12 mouse cellular contexts compared by ENCODE assay signal in genomic region chr19:45917856-45918255, GRCm38 (mm10).
A peak's percentile ranks its signal among the peaks of the same experiment; 100 is the strongest.
DNase-seq lines count a peak whose midpoint lies in the region; ATAC-seq and TF ChIP-seq lines count a peak whose summit lies in the region.
"Had no signal": no experiment of that assay in that cellular context is flagged by ENCODE, and none has a peak within 500 bp of the region (broad histone marks: within the 10 kb centered on the region; RNA-seq: fewer than 3 reads in every experiment).

No protein-coding gene starts in this region.

- no peak for TF ChIP-seq CTCF in forebrain, postnatal 0 days (IDR thresholded peaks at IDR 0.05; ENCODE audit: low read depth)
- TF ChIP-seq CTCF in midbrain, postnatal 0 days (IDR thresholded peaks at IDR 0.05) = no peak

- H3K4me3 ChIP-seq in forebrain, postnatal 0 days (ENCODE audit: low read depth, low read length) = no peak overlapping the region
- no peak overlapping the region for H3K4me3 ChIP-seq in forebrain, embryonic 10.5 days
- no peak overlapping the region for H3K4me3 ChIP-seq in midbrain, postnatal 0 days (ENCODE audit: low read depth, low read length)
- no peak overlapping the region for H3K4me3 ChIP-seq in kidney, embryonic 16.5 days (ENCODE audit: low read length)

- no peaks in the 10 kb centered on the region for H3K9me3 ChIP-seq in forebrain, postnatal 0 days (ENCODE audit: low read length)
- H3K9me3 ChIP-seq in forebrain, embryonic 10.5 days = no peaks in the 10 kb centered on the region
- H3K9me3 ChIP-seq in midbrain, postnatal 0 days (ENCODE audit: low read length) = no peaks in the 10 kb centered on the region
- no peaks in the 10 kb centered on the region for H3K9me3 ChIP-seq in kidney, embryonic 16.5 days (ENCODE audit: low read length)

- ATAC-seq in forebrain, postnatal 0 days = peak; percentile 76
- ATAC-seq in midbrain, postnatal 0 days (ENCODE audit: low FRiP score) = no peak
- ATAC-seq in kidney, embryonic 16.5 days (ENCODE audit: low FRiP score, low TSS enrichment) = no peak
- ATAC-seq: intestine, postnatal 0 days had no signal

- WGBS in forebrain, postnatal 0 days = 53% methylated on average over 3 of the region's 3 CpGs
- 88% methylated on average over 3 of the region's 3 CpGs for WGBS in forebrain, embryonic 10.5 days
- 58% methylated on average over 3 of the region's 3 CpGs for WGBS in midbrain, postnatal 0 days
- 71% methylated on average over 3 of the region's 3 CpGs for WGBS in kidney, embryonic 16.5 days

- H3K36me3 ChIP-seq in forebrain, postnatal 0 days (ENCODE audit: insufficient read depth) = no peaks in the 10 kb centered on the region; the same call in 1 of the 2 replicates
- peaks cover 3% of the 10 kb centered on the region; the same call in 1 of the 2 replicates for H3K36me3 ChIP-seq in forebrain, embryonic 10.5 days (replicated peaks)
- peaks cover 11% of the 10 kb centered on the region; the same call in 1 of the 2 replicates for H3K36me3 ChIP-seq in midbrain, postnatal 0 days (ENCODE audit: insufficient read depth, low read length)
- no peaks in the 10 kb centered on the region; the same call in 1 of the 2 replicates for H3K36me3 ChIP-seq in kidney, embryonic 16.5 days (ENCODE audit: insufficient read depth, low read length)

- H3K4me2 ChIP-seq in forebrain, postnatal 0 days (ENCODE audit: low read depth) = no peak overlapping the region
- H3K4me2 ChIP-seq in midbrain, postnatal 0 days (ENCODE audit: low read depth, low read length, poor library complexity, severe bottlenecking) = no peak overlapping the region
- no peak overlapping the region for H3K4me2 ChIP-seq in kidney, embryonic 16.5 days (replicated peaks; ENCODE audit: low read depth, low read length)
- H3K4me2 ChIP-seq: liver, embryonic 11.5 days had no signal

- no peak overlapping the region for H3K9ac ChIP-seq in forebrain, postnatal 0 days
- no peak overlapping the region for H3K9ac ChIP-seq in midbrain, postnatal 0 days (replicated peaks; ENCODE audit: low read length, poor library complexity, severe bottlenecking)
- no peak overlapping the region for H3K9ac ChIP-seq in kidney, embryonic 16.5 days (replicated peaks; ENCODE audit: low read length)

- H3K4me1 ChIP-seq in forebrain, postnatal 0 days (ENCODE audit: insufficient read depth) = peaks cover 12% of the 10 kb centered on the region
- H3K4me1 ChIP-seq in forebrain, embryonic 10.5 days = peaks cover 9% of the 10 kb centered on the region
- no peaks in the 10 kb centered on the region for H3K4me1 ChIP-seq in midbrain, postnatal 0 days (ENCODE audit: insufficient read depth, low read length)
- no peaks in the 10 kb centered on the region for H3K4me1 ChIP-seq in kidney, embryonic 16.5 days (ENCODE audit: insufficient read depth, low read length)

- peak; percentile 60 for DNase-seq in forebrain, postnatal 0 days
- no peak for DNase-seq in forebrain, embryonic 10.5 days (ENCODE audit: extremely low spot score, low spot score)
- peak; percentile 68 to 82 for DNase-seq in layer of hippocampus, adult 18-20 months (ENCODE audit: low spot score in 2 of 2)
- no peak for DNase-seq in layer of hippocampus, adult 9-10 months (ENCODE audit: low spot score)
- DNase-seq in frontal cortex, adult 2 months (ENCODE audit: extremely low spot score in 1 of 2, low spot score in 1 of 2) = peak; percentile 54 to 69
- peak; percentile 62 for DNase-seq in midbrain, postnatal 0 days (ENCODE audit: low spot score)
- DNase-seq in thymus, postnatal 4 days = no peak
- DNase-seq: cerebellum, postnatal 36 days; lung, postnatal 10 days had no signal

- 0 out of 2 replicates have a peak overlapping the region, but pooled peaks have one; percentile 21 for H3K27ac ChIP-seq in forebrain, postnatal 0 days (ENCODE audit: low read depth, low read length)
- H3K27ac ChIP-seq in forebrain, embryonic 10.5 days = no peak overlapping the region
- H3K27ac ChIP-seq in midbrain, postnatal 0 days (ENCODE audit: low read depth, low read length) = no peak overlapping the region
- no peak overlapping the region for H3K27ac ChIP-seq in kidney, embryonic 16.5 days (ENCODE audit: low read length)

- no peaks in the 10 kb centered on the region for H3K27me3 ChIP-seq in forebrain, postnatal 0 days (ENCODE audit: insufficient read depth, low read length)
- no peaks in the 10 kb centered on the region for H3K27me3 ChIP-seq in forebrain, embryonic 10.5 days (ENCODE audit: poor library complexity, severe bottlenecking)
- no peaks in the 10 kb centered on the region for H3K27me3 ChIP-seq in midbrain, postnatal 0 days (ENCODE audit: insufficient read depth, low read length)
- H3K27me3 ChIP-seq in kidney, embryonic 16.5 days (ENCODE audit: insufficient read depth, low read length) = no peaks in the 10 kb centered on the region

Comparison
In these comparisons a context has a peak if more than half of its experiments do, and no peak if none do; other contexts are left out.
1. DNase-seq: peak in forebrain, postnatal 0 days (single experiment), layer of hippocampus, adult 18-20 months (2 of 2), frontal cortex, adult 2 months (2 of 2) and midbrain, postnatal 0 days (single experiment); none in forebrain, embryonic 10.5 days (single experiment), layer of hippocampus, adult 9-10 months (single experiment) and thymus, postnatal 4 days (single experiment).